Mouse (Mus musculus): ENCODE results near the gene Olfr460. TPM values are rescaled to one million over a fixed set of nuclear protein-coding genes. Genes with fewer than 3 reads are reported as not detected.

The Olfr460 gene
- total RNA-seq (2023), result under 1 TPM in 1 of 2 experiments, not detected in 1; 0.33 TPM

DNA sequence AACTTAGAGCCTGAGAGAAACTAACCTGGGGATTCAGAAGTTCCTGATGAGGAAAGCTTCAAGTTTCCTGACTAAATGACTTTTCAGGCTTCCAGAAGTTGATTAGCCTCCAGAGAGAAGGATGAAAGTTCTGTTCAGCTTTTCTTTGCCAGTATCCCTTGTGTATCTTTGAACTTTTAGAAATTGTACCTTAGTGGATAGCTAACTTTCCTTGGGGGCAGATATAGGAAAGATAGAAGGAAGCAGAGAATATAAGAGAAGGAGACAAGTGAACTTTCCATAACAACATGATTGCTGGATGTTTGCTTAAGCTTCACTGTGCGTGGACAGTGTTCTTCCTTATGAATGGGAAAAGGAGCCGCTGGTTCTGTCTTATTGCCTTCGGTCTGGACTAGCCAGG is at the start of gene Olfr460:
Olfr460 (plus strand) TSS at position 301 of the 400 bp plus-strand sequence.

DNA sequence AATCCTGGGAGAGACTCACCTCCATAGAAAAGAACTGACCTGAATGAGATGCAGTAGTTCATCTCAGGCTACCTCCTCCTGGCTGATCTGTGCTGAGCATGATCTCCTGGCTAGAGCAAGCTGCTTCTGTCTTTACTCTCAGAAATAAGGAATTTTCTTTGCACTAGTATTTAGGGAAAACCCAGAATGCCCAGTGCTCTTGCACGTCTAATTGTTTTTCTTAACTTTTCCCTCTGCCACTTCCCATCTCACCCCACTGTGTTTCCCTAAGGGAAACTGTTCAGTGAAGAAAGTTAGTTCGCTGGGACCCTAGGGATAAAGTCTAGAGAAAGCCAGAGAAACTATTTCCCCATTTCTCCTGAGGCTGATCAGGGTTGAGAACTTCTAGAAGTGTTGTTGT is 14.3 kb upstream of the Olfr460 start, which contains the start of gene Olfr461:
Olfr461 (minus strand) TSS at position 101 of the 400 bp plus-strand sequence.

DNA sequence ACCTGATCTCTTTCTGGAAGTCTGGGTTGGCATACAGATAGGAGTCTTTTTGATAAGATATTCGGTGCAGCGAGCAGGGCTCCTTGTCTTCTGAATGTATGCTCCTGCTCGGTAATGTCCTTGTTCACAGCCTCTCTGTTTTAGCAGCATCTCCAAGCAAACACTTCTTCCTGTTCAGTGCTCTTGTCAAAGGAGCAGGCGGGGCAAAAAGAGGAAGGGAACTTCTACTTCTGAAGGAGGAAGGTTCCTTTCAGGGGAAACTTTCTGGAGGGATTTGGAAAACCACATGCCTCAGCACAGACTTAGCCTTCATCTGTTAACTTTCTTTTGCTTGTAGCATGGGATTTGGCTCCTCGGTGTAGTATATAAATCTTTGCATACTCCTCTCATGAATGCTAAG is 16.4 kb downstream of the Olfr460 start, which contains the start of gene Clec5a:
Clec5a (minus strand) TSS at position 177 of the 400 bp plus-strand sequence.

DNA sequence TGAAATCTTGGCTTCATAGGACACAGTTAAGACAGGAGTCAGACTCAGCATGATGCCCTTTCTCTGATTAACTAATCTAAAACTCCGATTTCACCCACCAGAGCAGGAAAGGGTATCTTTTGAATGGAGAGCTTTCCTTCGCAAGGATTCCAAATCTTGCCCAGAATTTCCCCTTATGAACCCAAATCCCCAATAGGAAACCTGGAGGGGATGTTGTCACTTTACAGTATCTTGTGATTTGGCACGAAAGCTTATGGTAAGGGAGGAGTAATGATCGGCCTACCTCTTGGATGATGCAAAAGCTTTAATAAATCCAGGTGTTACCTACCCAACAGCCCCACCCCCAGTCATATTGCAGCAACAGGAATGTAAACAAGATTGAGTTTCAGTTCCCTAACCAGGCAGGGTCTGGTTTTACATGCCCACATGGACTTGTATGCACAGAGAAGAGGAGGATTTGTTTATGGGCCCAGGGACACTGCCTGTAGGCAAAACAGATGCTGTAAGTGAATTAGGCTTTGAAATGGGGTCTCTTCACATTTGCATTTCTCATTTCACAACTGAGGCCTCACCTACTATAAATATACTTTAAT is 44.1 kb downstream of the Olfr460 start, which contains the start of gene Tas2r138:
Tas2r138 (minus strand) TSS at position 51 of the 593 bp plus-strand sequence.

Other genes starting within 250 kb of the Olfr460 start
- gene Agk, start 244.3 kb upstream of the Olfr460 start, total RNA-seq (2023), result 1 to 10 TPM; 7.1 to 8.1 TPM
- gene E330009J07Rik, start 133.4 kb upstream of the Olfr460 start, total RNA-seq (2023), result 10 to 100 TPM; 15.4 to 15.9 TPM
- not detected for gene Wee2, start 130.4 kb upstream of the Olfr460 start, total RNA-seq (2023)
- gene Ssbp1, start 98.1 kb upstream of the Olfr460 start, total RNA-seq (2023), result 10 to 100 TPM; 24.8 TPM
- not detected for gene Tas2r137, start 78.3 kb upstream of the Olfr460 start, total RNA-seq (2023)
- gene Tas2r108, start 76.0 kb upstream of the Olfr460 start, total RNA-seq (2023), result not detected
- gene Prss37, start 50.0 kb upstream of the Olfr460 start, total RNA-seq (2023), result not detected
- under 1 TPM; 0.22 to 0.31 TPM for gene Olfr461, start 14.4 kb upstream of the Olfr460 start, total RNA-seq (2023)
- 100 to 1,000 TPM; 170 to 179 TPM for gene Clec5a, start 16.3 kb downstream of the Olfr460 start, total RNA-seq (2023)
- not detected for gene Tas2r138, start 43.8 kb downstream of the Olfr460 start, total RNA-seq (2023)
- 100 to 1,000 TPM; 120 to 138 TPM for gene Mgam, start 59.3 kb downstream of the Olfr460 start, total RNA-seq (2023)

All from neutrophil, adult 59 days (primary cell).